Mouse (Mus musculus) spleen, postnatal 0 days (tissue): Measurements from ENCODE around the gene Vps18. TPM values are rescaled to one million over a fixed set of nuclear protein-coding genes. Genes with fewer than 3 reads are reported as not detected.

ENCODE experiments used
- polyA plus RNA-seq: library from polyadenylated mRNA; unstranded; fragments of >200 nt; fragmentation: Nextera tagmentation; extraction: Ambion mirVana; gene quantifications from 2 replicates; pipeline ENCODE4 v1.2.1, GENCODE M21; 2015

Gene Vps18
- 7.1 and 8.1 TPM in 2 replicates for polyA plus RNA-seq

DNA sequence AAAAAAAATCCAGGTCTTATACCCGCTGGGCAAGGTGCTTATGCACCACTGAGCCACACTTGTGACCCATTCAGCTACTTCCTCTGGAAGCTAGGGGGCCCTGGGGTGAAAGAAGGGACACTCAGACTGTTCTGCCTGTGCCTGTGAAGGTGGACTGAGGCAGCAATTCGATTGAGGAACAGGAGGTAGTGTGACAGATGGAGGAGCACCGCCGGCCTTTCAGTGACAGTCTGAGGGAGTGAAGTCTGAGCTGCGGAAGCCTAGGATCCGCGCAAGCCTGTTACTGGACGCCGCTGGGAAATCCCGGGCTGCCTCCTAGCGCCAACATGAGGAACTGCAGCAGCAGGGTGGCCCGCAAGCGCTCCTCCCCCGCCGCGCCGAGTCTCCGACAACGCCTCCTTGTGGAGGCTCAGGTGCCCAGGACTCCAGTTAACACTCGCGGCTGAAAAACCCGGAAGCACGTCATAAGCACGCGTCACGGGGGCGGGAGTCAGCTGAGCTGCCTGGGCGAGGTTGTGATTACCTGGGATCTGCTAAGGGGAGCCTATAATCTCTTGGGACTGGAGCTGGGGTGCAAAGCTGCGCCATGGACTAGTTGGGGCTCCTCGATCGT lies at the start of gene Vps18:
Gene Vps18 (plus strand): TSS at position 471 of the 613 bp plus-strand sequence.

DNA sequence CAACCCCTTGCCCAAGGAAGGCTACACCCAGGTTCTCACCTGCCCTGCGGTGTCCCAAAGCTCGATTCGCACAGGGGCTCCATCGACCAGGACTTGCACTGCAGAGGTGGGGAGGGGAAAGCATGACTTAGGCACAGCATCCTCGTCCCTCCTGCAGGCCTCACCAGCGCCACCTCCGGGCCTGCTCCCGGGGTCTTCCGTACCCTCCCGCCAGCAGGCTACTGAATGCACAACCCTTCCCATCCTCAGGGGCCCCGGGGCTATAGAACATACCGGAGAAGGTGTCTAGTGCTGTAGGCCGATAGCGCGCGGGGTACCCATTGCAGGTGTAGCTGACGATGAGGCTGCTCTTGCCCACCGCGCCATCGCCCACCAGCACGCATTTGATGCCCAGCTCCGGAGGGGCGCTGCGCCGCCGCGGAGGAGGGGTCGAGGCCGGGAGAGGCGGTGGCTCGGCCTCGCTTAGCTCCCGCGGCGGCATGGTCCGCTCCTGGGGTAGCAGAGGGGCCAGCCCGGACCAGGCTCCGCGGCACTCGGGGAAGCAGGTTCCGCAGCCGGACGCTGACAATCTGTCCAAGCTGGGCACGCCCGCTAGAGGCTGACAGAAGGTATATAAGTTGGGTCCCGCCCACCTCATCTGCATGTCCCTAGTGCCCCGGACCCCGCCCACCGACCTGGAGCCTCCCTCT lies 17.8 kb upstream of the Vps18 start, which contains the start of gene Rhov:
Gene Rhov (minus strand): TSS at position 630 of the 689 bp plus-strand sequence.

DNA sequence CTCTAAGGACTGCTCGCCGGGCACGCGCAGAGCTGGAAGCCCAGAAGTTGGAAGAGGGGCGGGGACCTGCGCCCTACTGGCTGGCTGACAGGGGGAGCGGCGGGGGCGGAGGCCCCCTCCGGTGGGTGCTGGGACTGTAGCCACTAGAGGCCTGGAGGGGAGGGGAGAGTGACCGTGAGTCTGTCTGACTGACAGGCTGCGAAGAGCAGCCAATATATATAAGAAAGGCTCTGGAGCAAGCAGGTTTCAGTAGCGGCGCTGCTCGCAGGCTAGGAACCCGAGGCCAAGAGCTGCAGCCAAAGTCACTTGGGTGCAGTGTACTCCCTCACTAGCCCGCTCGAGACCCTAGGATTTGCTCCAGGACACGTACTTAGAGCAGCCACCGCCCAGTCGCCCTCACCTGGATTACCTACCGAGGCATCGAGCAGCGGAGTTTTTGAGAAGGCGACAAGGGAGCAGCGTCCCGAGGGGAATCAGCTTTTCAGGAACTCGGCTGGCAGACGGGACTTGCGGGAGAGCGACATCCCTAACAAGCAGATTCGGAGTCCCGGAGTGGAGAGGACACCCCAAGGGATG lies 37.1 kb downstream of the Vps18 start, which contains the start of gene Dll4:
Gene Dll4 (plus strand): TSS at position 217 of the 576 bp plus-strand sequence.

Other genes with a start within 250 kb of the Vps18 start
- gene Knl1, start 241.6 kb upstream of the Vps18 start, polyA plus RNA-seq = 91.5 and 108 TPM in 2 replicates
- gene Rad51, start 175.9 kb upstream of the Vps18 start, polyA plus RNA-seq = 33.4 and 40.9 TPM in 2 replicates
- 41.3 and 50.8 TPM in 2 replicates for gene Rmdn3, start 131.7 kb upstream of the Vps18 start, polyA plus RNA-seq
- 5.2 and 5.7 TPM in 2 replicates for gene Gchfr, start 121.0 kb upstream of the Vps18 start, polyA plus RNA-seq
- 0.15 and 0.20 TPM in 2 replicates for gene Gm14137, start 114.2 kb upstream of the Vps18 start, polyA plus RNA-seq
- gene Zfyve19, start 80.1 kb upstream of the Vps18 start, polyA plus RNA-seq = 21.1 and 21.7 TPM in 2 replicates
- 11.6 and 11.7 TPM in 2 replicates for gene Dnajc17, start 79.9 kb upstream of the Vps18 start, polyA plus RNA-seq
- gene Ppp1r14d, start 58.8 kb upstream of the Vps18 start, polyA plus RNA-seq = not detected in 2 replicates
- 0.93 and 1.2 TPM in 2 replicates for gene Spint1, start 51.4 kb upstream of the Vps18 start, polyA plus RNA-seq
- 0.46 and 0.77 TPM in 2 replicates for gene Rhov, start 17.5 kb upstream of the Vps18 start, polyA plus RNA-seq
- 2.2 and 2.6 TPM in 2 replicates for gene Dll4, start 37.0 kb downstream of the Vps18 start, polyA plus RNA-seq
- gene Chac1, start 62.5 kb downstream of the Vps18 start, polyA plus RNA-seq = 0.81 and 1.2 TPM in 2 replicates
- 2.9 and 3.1 TPM in 2 replicates for gene Ino80, start 188.9 kb downstream of the Vps18 start, polyA plus RNA-seq